Comparison of ENCODE assay signal across 29 mouse cellular contexts in genomic region chr9:78224418-78224817, GRCm38 (mm10). TPM values are rescaled to one million over a fixed set of nuclear protein-coding genes. Genes with fewer than 3 reads are reported as not detected.
"Had no signal": no experiment of that assay in that cellular context is flagged by ENCODE, and none has a peak within 500 bp of the region (broad histone marks: within the 10 kb centered on the region; RNA-seq: fewer than 3 reads in every experiment).

No protein-coding gene starts in this region.

- DNase-seq: forebrain, postnatal 0 days; gastrocnemius, postnatal 14 days; gastrocnemius, postnatal 36 days; heart, adult 11 months; heart, adult 2 months; heart, postnatal 14 days; heart, postnatal 36 days; kidney, adult 11 months; kidney, adult 2 months; kidney, adult 9 months; kidney, postnatal 14 days; kidney, postnatal 36 days; layer of hippocampus, adult 9-11 months; liver had no signal

- ATAC-seq: forebrain, postnatal 0 days; hindbrain, postnatal 0 days; liver, embryonic 12.5 days had no signal

- H3K9me3 ChIP-seq: heart, embryonic 13.5 days; heart, embryonic 15.5 days; hindbrain, embryonic 13.5 days; hindbrain, embryonic 15.5 days; kidney, embryonic 15.5 days; limb, embryonic 10.5 days; limb, embryonic 12.5 days; liver, embryonic 12.5 days had no signal

- H3K9ac ChIP-seq: forebrain, postnatal 0 days; heart, embryonic 15.5 days; hindbrain, embryonic 13.5 days; hindbrain, embryonic 15.5 days; kidney, embryonic 15.5 days; limb, embryonic 12.5 days; liver, embryonic 12.5 days had no signal

- H3K27ac ChIP-seq: heart, adult 2 months; hindbrain, embryonic 13.5 days; hindbrain, embryonic 15.5 days; hindbrain, postnatal 0 days; kidney, embryonic 15.5 days; kidney, postnatal 0 days; left cerebral cortex, adult 2 months; limb, embryonic 10.5 days; limb, embryonic 12.5 days; liver, embryonic 12.5 days had no signal

- H3K27me3 ChIP-seq: heart, embryonic 13.5 days; heart, embryonic 15.5 days; hindbrain, embryonic 13.5 days; hindbrain, embryonic 15.5 days; kidney, embryonic 15.5 days; limb, embryonic 12.5 days; liver, embryonic 12.5 days had no signal

- H3K4me1 ChIP-seq: hindbrain, embryonic 13.5 days; hindbrain, embryonic 15.5 days; limb, embryonic 12.5 days; liver, embryonic 12.5 days had no signal

- H3K4me2 ChIP-seq: hindbrain, embryonic 13.5 days; hindbrain, embryonic 15.5 days; kidney, embryonic 15.5 days; limb, embryonic 12.5 days; liver, embryonic 12.5 days had no signal

- H3K36me3 ChIP-seq: heart, embryonic 13.5 days; heart, embryonic 15.5 days; hindbrain, embryonic 13.5 days; hindbrain, embryonic 15.5 days; kidney, embryonic 15.5 days; limb, embryonic 10.5 days; limb, embryonic 12.5 days; liver, embryonic 12.5 days had no signal

- H3K4me3 ChIP-seq: heart, adult 2 months; heart, embryonic 13.5 days; heart, embryonic 15.5 days; hindbrain, embryonic 13.5 days; hindbrain, embryonic 15.5 days; kidney, embryonic 15.5 days; left cerebral cortex, adult 2 months; limb, embryonic 10.5 days; limb, embryonic 12.5 days; liver, embryonic 12.5 days had no signal

RNA-seq across cellular contexts. Expression of gene Gsta1, which starts 6.0 kb away (rescaled TPM):
- polyA plus RNA-seq: forebrain, postnatal 0 days; gonadal fat pad, adult 2 months; heart, embryonic 11.5 days; heart, embryonic 13.5 days; heart, embryonic 15.5 days; heart, postnatal 0 days; hindbrain, embryonic 11.5 days; hindbrain, embryonic 13.5 days; hindbrain, embryonic 15.5 days; hindbrain, postnatal 0 days; limb, embryonic 10.5 days; limb, embryonic 12.5 days; liver, embryonic 12.5 days had no signal

RNA-seq across cellular contexts. Expression of gene Gm3776, which starts 32.5 kb away (rescaled TPM):
- polyA plus RNA-seq: forebrain, postnatal 0 days; gonadal fat pad, adult 2 months; heart, embryonic 11.5 days; heart, embryonic 13.5 days; heart, embryonic 15.5 days; hindbrain, embryonic 11.5 days; hindbrain, embryonic 13.5 days; hindbrain, embryonic 15.5 days; hindbrain, postnatal 0 days; limb, embryonic 10.5 days; limb, embryonic 12.5 days; liver, embryonic 12.5 days had no signal
